Mouse (Mus musculus) stomach, embryonic 16.5 days (tissue): ENCODE measurements at regions not wholly inside any gene's neighbourhood (a gene's known extent, or its start where the extent isn't known, plus 50 kb on each side); places are given as distances from the start of the nearest gene placed in this dataset.

ENCODE experiments used
- ATAC-seq: fragments of 200-750 bp; cut with Nextera tagmentation; 2 replicates; pipeline ENCODE4 v1.8.0; 2017; ENCODE audit warnings: moderate number of reproducible peaks, moderate TSS enrichment; ENCODE audit not compliant: insufficient read depth, low FRiP score
- H3K27ac ChIP-seq: fragments of 300-500 bp; sonication (generic); 2 replicates; pipeline ENCODE4 v1.5.1; 2014; ENCODE audit warnings: low read length
- H3K27me3 ChIP-seq: fragments of 300-500 bp; sonication (generic); 2 replicates; pipeline ENCODE4 v1.6.1; 2014; ENCODE audit warnings: low read length, control low read depth, mixed read lengths; ENCODE audit not compliant: control insufficient read depth, insufficient read depth
- H3K36me3 ChIP-seq: fragments of 300-500 bp; sonication (generic); 2 replicates; pipeline ENCODE4 v1.6.1; 2014; ENCODE audit warnings: low read length; ENCODE audit not compliant: control insufficient read depth, insufficient read depth
- H3K4me1 ChIP-seq: fragments of 300-500 bp; sonication (generic); 2 replicates; pipeline ENCODE4 v1.6.1; 2014; ENCODE audit warnings: low read length, control low read depth, mixed read lengths; ENCODE audit not compliant: control insufficient read depth, insufficient read depth
- H3K4me2 ChIP-seq: fragments of 300-500 bp; sonication (generic); 2 replicates; pipeline ENCODE4 v1.6.1; 2014; ENCODE audit warnings: low read depth, low read length, mixed read lengths
- H3K4me3 ChIP-seq: fragments of 300-500 bp; sonication (generic); replicated peaks from 2 replicates; pipeline ENCODE4 v1.5.1; 2014; ENCODE audit warnings: mild to moderate bottlenecking, low read length
- H3K9ac ChIP-seq: fragments of 300-500 bp; sonication (generic); 2 replicates; pipeline ENCODE4 v1.6.1; 2014; ENCODE audit warnings: low read length
- H3K9me3 ChIP-seq: fragments of 300-500 bp; sonication (generic); replicated peaks from 2 replicates; pipeline ENCODE4 v1.6.1; 2016; ENCODE audit warnings: low read length, control low read depth; ENCODE audit not compliant: control insufficient read depth
- WGBS: fragments of 180-500 bp; shearing (Covaris S2); extraction: QIAGEN DNeasy Blood & Tissue Kit; methylation state at CpG from one replicate; pipeline ENCODE4 v1.1.7; 2014; 5-methylcytosine and 5-hydroxymethylcytosine counted together

DNA sequence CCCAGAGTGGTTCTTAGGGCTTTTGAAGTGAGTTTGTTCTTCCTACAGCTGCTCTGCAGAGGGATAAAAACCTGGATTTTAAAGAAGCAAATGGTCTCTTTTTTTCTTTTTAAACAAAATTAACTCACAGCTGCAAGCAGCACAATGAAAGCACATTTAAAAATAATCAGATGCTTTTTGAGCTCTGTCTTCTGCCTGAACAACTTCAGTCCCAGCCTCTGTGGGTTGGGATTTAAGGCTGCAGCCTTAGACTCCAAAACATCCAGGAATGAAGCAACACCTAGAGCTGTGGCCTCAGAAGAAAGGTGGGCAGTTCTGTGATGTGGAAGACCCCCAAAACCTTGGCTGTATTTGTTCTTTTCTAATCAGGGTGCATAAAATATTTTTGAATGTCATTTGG is 446.7 kb upstream of the Pkn2 start:
- no peaks in the 10 kb centered on the region for H3K9me3 ChIP-seq
- no peak for ATAC-seq
- H3K4me1 ChIP-seq, result no peaks in the 10 kb centered on the region
- no peak overlapping the region for H3K27ac ChIP-seq
- no peak overlapping the region for H3K4me2 ChIP-seq
- H3K9ac ChIP-seq, result no peak overlapping the region
- no peak overlapping the region for H3K4me3 ChIP-seq
- H3K36me3 ChIP-seq, result no peaks in the 10 kb centered on the region
- no peaks in the 10 kb centered on the region for H3K27me3 ChIP-seq

- WGBS, result 38% methylated on average over 4 of the region's 4 CpGs
- H3K4me3 ChIP-seq, result no peak overlapping the region
- H3K4me1 ChIP-seq, result no peaks in the 10 kb centered on the region
- no peak overlapping the region for H3K27ac ChIP-seq
- H3K9me3 ChIP-seq, result no peaks in the 10 kb centered on the region
- H3K4me2 ChIP-seq, result no peak overlapping the region
- H3K9ac ChIP-seq, result no peak overlapping the region
- ATAC-seq, result no peak
- H3K36me3 ChIP-seq, result no peaks in the 10 kb centered on the region
- no peaks in the 10 kb centered on the region for H3K27me3 ChIP-seq
These were observed 445.8 kb upstream of the Pkn2 start for GRCm38 (mm10) chr3:143327652-143328051.

DNA sequence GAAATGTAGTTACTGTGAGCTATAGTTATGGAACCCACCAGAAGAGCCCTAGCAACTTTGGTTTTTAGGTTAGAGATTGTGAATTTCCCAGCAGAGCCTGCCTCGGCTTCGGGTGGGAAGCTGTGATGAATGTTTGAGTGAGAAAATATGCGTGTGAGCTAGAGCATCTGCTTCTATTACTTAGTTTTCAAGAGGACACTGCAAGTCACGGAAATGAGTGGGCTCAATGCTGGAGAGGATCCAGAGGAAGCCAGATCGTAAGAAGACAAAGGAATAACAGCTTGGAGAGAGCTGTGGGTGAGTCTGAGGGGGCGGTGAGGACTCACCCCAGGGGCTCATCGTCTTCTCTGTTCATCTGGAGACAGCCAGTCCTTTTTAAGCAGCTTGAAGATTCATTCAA is 434.7 kb upstream of the Pkn2 start:
- Histone ChIP-seq H3K4me2 (no peak overlapping the region), H3K9ac (no peak overlapping the region), H3K36me3 (no peaks in the 10 kb centered on the region), H3K9me3 (no peaks in the 10 kb centered on the region), H3K27ac (no peak overlapping the region), H3K27me3 (no peaks in the 10 kb centered on the region), H3K4me3 (no peak overlapping the region), H3K4me1 (no peaks in the 10 kb centered on the region)
- ATAC-seq, result no peak
- 46% methylated on average over 7 of the region's 7 CpGs for WGBS

DNA sequence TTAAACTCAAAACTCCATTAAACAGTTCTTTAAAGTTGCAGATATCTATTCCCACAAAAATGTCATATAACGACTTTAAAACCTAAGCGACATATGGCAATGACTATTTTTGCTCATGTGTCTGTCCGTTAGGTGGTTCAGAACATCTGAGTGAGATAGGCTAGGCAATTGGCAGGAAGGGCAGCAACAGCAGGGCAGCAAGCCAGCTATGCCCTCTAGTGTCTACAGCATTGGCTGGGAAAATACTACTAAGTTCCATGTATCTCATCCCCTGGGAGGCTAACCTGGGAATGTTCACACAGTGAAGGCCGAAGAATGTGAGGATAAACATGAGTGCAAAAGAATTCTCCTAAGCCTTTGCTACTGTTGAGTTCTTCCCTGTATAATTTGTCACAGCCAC is 410.0 kb upstream of the Pkn2 start:
- WGBS, result 82% methylated on average over 4 of the region's 4 CpGs
- ATAC-seq, result no peak
- no peak overlapping the region for H3K9ac ChIP-seq
- H3K4me3 ChIP-seq, result no peak overlapping the region
- H3K27me3 ChIP-seq, result no peaks in the 10 kb centered on the region
- H3K4me1 ChIP-seq, result no peaks in the 10 kb centered on the region
- H3K36me3 ChIP-seq, result no peaks in the 10 kb centered on the region
- no peaks in the 10 kb centered on the region for H3K9me3 ChIP-seq
- no peak overlapping the region for H3K4me2 ChIP-seq
- H3K27ac ChIP-seq, result no peak overlapping the region

GRCm38 (mm10) chr3:143264132-143264531 is 382.3 kb upstream of the Pkn2 start:
- no peak for ATAC-seq
- Histone ChIP-seq H3K9ac (no peak overlapping the region), H3K9me3 (no peaks in the 10 kb centered on the region), H3K27ac (no peak overlapping the region), H3K36me3 (no peaks in the 10 kb centered on the region), H3K4me2 (no peak overlapping the region), H3K4me1 (no peaks in the 10 kb centered on the region), H3K4me3 (no peak overlapping the region), H3K27me3 (no peaks in the 10 kb centered on the region)
- WGBS, result 89% methylated on average over 6 of the region's 6 CpGs

DNA sequence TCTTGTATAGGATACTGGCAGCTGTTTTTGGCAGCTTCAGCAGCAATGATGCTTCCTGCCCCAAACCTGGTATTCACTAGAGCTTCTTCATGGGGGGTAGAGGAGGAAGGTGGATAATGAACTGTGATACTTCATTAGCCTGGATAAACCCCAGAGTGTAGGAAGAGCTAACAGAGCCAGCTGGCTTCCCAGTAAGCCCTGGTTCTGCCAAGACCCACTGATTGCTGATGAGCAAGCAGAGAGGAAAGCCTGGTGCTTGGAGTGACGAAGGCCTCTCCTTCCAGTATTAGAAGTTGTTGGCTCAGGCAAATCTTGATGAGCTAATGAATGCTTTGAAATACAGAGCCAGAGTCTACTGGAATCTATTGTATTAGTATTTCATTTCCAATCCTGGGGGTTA is 370.8 kb upstream of the Pkn2 start:
- Histone ChIP-seq H3K9me3 (no peaks in the 10 kb centered on the region), H3K27ac (no peak overlapping the region), H3K4me2 (no peak overlapping the region), H3K36me3 (no peaks in the 10 kb centered on the region), H3K4me3 (no peak overlapping the region), H3K27me3 (no peaks in the 10 kb centered on the region), H3K4me1 (no peaks in the 10 kb centered on the region), H3K9ac (no peak overlapping the region)
- 85% methylated on average over 1 of the region's 1 CpGs for WGBS
- ATAC-seq, result no peak

- H3K36me3 ChIP-seq, result no peaks in the 10 kb centered on the region
- no peak overlapping the region for H3K4me2 ChIP-seq
- H3K4me1 ChIP-seq, result no peaks in the 10 kb centered on the region
- H3K27me3 ChIP-seq, result no peaks in the 10 kb centered on the region
- H3K9me3 ChIP-seq, result no peaks in the 10 kb centered on the region
- H3K27ac ChIP-seq, result no peak overlapping the region
- no peak overlapping the region for H3K4me3 ChIP-seq
- no peak for ATAC-seq
- 70% methylated on average over 2 of the region's 2 CpGs for WGBS
- H3K9ac ChIP-seq, result no peak overlapping the region
These were observed 370.2 kb upstream of the Pkn2 start for GRCm38 (mm10) chr3:143252008-143252407.

GRCm38 (mm10) chr3:143242691-143243090 is 360.9 kb upstream of the Pkn2 start:
- ATAC-seq, result no peak
- Histone ChIP-seq H3K9me3 (no peaks in the 10 kb centered on the region), H3K27ac (no peak overlapping the region; the same call in 1 of the 2 replicates), H3K36me3 (no peaks in the 10 kb centered on the region), H3K4me3 (no peak overlapping the region), H3K9ac (no peak overlapping the region), H3K27me3 (no peaks in the 10 kb centered on the region), H3K4me2 (no peak overlapping the region), H3K4me1 (no peaks in the 10 kb centered on the region)
- WGBS, result 57% methylated on average over 4 of the region's 4 CpGs

DNA sequence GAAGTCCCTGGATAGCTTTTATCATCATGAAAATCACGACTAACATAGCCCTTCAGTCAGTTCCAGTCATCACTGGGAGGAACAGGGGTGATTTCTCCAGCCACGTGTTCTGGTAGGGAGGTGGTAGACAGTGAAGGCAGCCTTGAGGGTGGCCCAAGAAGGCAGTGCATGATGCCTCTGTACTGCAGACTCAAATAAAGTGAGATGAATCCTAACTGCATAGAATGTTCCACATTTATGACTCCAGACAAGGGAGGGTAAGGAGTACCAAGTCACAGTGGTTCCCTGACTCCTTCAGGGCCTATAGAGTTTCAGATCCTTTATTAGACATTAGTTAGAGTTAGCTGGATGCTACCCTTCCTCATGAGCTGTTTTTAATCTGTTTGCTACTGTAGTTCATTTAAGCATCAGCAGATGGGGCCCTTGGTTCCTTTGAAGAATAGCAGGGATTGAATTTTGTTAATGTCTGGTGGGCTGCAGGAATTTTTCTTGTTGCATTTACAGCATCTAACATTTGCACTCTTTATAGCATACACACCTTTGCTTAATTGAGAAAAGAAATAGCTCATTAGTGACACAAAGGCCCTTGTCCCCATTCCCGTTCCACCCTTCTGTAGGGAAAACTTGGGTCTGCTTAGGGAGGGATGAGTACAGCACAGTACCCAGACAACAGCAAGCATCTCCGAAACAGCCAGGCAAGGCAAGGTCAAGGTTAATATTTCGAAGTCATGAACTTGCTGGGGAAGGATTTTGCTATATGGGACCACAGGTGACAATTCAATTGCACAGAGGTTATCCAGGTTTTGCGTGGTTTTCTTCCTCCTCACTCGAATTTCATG is 359.0 kb upstream of the Pkn2 start:
- ATAC-seq, result no peak
- Histone ChIP-seq H3K36me3 (no peaks in the 10 kb centered on the region), H3K4me3 (no peak overlapping the region), H3K27me3 (no peaks in the 10 kb centered on the region), H3K9me3 (no peaks in the 10 kb centered on the region), H3K4me2 (no peak overlapping the region), H3K4me1 (no peaks in the 10 kb centered on the region), H3K9ac (no peak overlapping the region), H3K27ac (no peak overlapping the region)
- WGBS, result 73% methylated on average over 7 of the region's 7 CpGs
